Mouse (Mus musculus) liver, embryonic 14.5 days (tissue): ENCODE data around the gene Rlbp1.

Experiments used
- CTCF ChIP-seq: IDR thresholded peaks from 2 replicates; pipeline ENCODE4 v1.5.1; 2016; ENCODE audit warnings: antibody characterized with exemption, low read depth, control low read depth
- EP300 ChIP-seq: IDR thresholded peaks from 2 replicates; pipeline ENCODE4 v1.6.1; 2016; ENCODE audit warnings: antibody characterized with exemption, low read depth

GRCm38 (mm10) chr7:79348816-79349215 is 38.0 kb downstream of the Rlbp1 start:
- no peak for TF ChIP-seq EP300
- TF ChIP-seq CTCF = no peak
